Mouse (Mus musculus): Measurements from ENCODE around the gene Ccdc163.
A peak's percentile ranks its signal among the peaks of the same experiment; 100 is the strongest.

- TF ChIP-seq CTCF (conservative IDR thresholded peaks at IDR 0.05; ENCODE audit: low read length) = peak; percentile 98
- no peak for TF ChIP-seq POU5F1 (IDR thresholded peaks at IDR 0.05; ENCODE audit: borderline replicate concordance, low read length)
Measured at GRCm38 (mm10) chr4:116703804-116704203, 4.5 kb upstream of the Ccdc163 start.
